Mouse (Mus musculus): Measurements from ENCODE around the gene Ly6g.
"Not testable (repeated sequence)": the region's sequence is repeated elsewhere in the genome, so short reads cannot be mapped to it uniquely, and the experiment has no call there.

Ly6g gene
- long read RNA-seq, experiment 1 = 0 reads
- long read RNA-seq, experiment 2 = 0 reads

- intact Hi-C loops (cut with DNase I) = no loop called here
Measured at GRCm38 (mm10) chr15:75154940-75155339, at the start of gene Ly6g. Gene Ly6g, plus strand, starts transcription at chr15:75155240.

DNA sequence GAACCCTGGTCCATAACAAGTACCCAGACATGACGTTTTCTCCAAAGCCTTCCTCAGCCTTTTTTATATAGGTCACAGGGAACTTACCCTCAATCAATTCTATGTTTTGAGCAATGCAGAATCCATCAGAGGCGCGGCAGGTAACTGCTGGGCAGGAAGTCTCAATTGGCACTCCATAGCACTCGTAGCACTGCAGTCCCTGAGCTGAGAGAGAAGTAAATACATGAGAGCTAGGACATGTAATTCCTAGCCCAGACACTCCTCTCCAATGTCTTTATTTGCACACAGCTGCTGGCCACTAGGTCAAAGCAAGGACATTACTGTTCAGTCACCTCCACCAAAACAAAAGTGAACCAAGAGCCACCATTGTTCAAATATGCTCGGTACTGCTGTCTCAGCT is 44.6 kb upstream of the Ly6g start:
- intact Hi-C loops (cut with DNase I) = not testable (repeated sequence)

GRCm38 (mm10) chr15:75111861-75112630 is 43.0 kb upstream of the Ly6g start, which contains the start of gene Ly6c2:
Gene Ly6c2, minus strand, starts transcription at chr15:75111970.
- intact Hi-C loops (cut with DNase I) = not testable (repeated sequence)

DNA sequence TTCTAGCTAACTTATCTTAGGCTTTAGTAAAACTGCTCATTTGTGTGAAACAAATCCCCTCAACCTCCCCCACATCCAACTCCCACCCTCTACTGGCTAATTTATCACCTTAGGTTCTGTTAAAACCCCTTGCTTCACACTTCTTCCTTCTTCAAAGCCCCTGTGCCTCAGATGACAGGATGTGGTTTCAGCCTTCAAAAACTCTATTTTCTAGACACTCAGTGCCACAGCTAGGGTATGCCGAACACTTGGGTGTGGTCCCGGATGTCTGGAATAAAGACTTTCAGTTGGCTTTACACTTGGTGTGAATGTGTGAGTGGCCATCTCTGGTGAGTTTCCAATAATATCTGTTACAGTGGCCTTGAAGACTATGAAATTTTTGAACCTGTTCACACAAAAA is 38.5 kb upstream of the Ly6g start:
- intact Hi-C loops (cut with DNase I) = no loop called here

- intact Hi-C loops (cut with DNase I) = not testable (repeated sequence)
Measured at GRCm38 (mm10) chr15:75117481-75117880, 37.6 kb upstream of the Ly6g start.

- intact Hi-C loops (cut with DNase I) = not testable (repeated sequence)
Measured at GRCm38 (mm10) chr15:75118742-75119141, 36.3 kb upstream of the Ly6g start.

DNA sequence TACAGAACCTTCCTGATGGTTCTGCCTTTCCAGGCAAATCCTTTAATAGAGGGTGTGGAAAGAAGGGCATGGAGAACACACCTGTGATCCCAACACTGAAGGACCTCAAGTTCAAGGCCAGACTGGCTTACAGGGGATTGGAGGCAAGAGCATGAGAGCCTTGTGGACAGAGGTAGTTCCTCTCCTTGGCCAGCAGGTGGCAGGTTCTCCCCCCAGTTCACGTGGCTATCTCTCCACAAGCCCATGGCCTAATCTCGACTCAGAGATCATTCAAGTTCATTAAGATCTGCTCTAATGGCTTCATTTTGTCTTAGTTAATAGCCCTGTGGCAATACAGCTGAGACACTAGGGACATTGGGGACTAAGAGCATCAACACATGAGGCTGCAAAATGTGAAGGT is 35.0 kb upstream of the Ly6g start:
- intact Hi-C loops (cut with DNase I) = no loop called here

GRCm38 (mm10) chr15:75132346-75132745 is 22.7 kb upstream of the Ly6g start:
- intact Hi-C loops (cut with DNase I) = not testable (repeated sequence)

DNA sequence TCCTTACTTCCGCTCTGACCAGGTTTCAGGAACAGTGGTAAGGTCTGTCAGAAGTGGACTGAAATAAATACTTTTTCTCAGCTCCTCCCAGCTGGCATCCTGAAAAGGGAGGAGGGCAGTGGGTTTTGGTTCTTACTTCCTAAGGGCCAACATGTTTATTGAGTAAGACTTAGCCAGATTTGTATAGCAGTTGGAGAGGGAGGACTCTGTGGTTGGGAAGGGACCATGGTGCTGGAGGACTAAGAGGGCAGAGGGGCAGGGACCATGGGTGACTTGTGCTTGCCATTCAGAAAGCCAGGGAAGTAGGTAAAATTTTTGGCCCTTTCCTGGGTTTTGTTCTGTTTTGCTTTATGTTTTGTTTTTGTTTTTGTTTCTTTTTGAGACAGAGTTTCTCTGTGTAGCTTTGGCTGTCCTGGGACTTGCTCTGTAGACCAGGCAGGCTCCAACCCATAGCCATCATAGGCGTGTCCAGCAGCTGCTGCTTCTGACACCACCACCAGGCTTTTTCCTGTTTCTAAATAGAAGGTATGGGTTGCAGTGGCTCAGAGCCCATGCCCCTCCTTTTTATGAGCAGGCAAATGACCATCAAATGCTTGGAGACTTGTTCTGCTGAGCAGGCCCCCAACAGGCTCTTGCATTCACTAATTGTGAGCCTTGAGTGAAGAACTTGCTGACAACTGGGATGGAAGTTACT is 19.8 kb upstream of the Ly6g start:
- intact Hi-C loops (cut with DNase I) = not testable (repeated sequence)

- intact Hi-C loops (cut with DNase I) = not testable (repeated sequence)
Measured at GRCm38 (mm10) chr15:75137739-75138138, 17.3 kb upstream of the Ly6g start.

GRCm38 (mm10) chr15:75141812-75142360 is 13.2 kb upstream of the Ly6g start:
- intact Hi-C loops (cut with DNase I) = not testable (repeated sequence)

- intact Hi-C loops (cut with DNase I) = no loop called here
Measured at GRCm38 (mm10) chr15:75143735-75144134, 11.3 kb upstream of the Ly6g start.

DNA sequence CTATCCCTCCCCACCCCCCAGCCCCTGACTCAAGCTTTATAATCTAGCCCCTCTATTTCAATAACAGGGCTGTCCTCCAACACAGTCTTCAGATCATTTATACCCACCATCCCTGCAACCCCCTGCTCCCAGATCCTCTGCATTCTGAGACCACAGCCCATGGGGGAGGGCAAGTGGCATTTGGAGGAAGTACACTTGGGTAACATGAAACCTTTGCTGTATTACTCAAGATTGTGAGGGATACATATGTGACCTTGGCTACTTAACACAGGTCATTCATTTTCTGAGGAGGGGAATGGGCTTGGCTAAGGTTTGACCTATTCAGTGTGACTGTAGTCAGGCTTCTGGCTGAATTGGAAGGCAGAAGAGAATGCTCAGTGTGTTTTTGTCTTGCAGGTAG is 2.0 kb upstream of the Ly6g start:
- intact Hi-C loops (cut with DNase I) = no loop called here

DNA sequence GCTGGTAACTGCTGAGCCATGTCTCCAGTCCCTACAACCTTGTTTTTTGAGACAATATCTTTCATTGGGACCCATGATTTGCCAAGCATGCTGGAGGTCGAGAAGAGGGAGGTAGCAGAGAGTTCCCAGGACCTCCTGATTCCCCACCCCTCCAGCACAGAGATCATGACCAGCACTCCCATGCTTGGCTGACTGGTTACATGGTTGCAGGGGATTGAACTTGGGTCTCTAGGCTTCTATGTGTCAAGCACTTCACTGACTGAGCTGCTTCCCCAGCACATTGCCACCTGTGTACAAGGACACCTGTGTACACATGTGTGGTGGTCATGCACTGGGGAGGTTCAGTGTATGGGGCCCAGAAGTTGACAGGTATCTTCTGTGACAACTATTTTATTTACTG is 2.6 kb downstream of the Ly6g start:
- intact Hi-C loops (cut with DNase I) = no loop called here

GRCm38 (mm10) chr15:75175506-75175905 is 20.5 kb downstream of the Ly6g start:
- intact Hi-C loops (cut with DNase I) = loop anchor here (5.0 kb wide), 1 partner anchor 232 kb away; no protein-coding TSS in a partner anchor

DNA sequence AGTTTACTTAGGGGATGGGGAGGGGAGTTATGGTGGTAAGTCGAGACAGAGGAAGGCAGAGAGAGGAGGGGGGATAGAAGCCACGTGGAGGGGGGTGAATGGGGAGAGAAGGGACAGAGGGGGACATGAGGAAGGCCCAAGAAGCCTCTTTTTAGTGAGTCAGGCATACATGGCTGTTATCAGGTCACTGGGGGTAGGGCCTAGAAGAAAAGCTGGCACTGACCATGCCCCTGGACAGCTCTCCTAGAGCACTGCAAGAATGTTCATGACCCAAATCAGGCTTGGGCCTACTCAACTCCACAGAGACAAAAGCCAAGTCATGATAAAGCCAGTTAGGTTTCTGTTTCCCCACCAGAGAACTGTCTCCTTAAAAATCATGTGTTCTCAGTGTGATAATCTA is 31.3 kb downstream of the Ly6g start:
- intact Hi-C loops (cut with DNase I) = no loop called here

DNA sequence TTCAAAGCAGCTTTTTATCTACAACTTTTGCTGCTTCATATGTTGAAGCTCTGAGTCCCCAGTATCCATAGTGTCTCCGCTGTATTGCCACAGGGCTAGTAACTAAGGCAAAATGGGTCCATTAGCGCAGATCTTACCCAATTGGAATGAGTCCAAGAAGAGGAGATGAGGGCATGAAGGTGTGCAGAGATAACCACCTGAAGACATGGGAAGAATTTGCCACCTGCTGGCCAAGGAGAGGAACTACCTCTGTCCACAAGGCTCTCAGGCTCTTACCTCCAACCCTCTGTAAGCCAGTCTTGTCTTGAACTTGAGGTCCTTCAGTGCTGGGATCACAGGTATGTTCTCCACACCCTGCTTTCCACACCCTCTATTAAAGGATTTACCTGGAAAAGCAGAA is 34.1 kb downstream of the Ly6g start:
- intact Hi-C loops (cut with DNase I) = no loop called here

- intact Hi-C loops (cut with DNase I) = not testable (repeated sequence)
Measured at GRCm38 (mm10) chr15:75190560-75190959, 35.5 kb downstream of the Ly6g start.

All from adrenal gland (tissue).